Mouse (Mus musculus): Measurements from ENCODE around the gene Plpp3.

Gene Plpp3

DNA sequence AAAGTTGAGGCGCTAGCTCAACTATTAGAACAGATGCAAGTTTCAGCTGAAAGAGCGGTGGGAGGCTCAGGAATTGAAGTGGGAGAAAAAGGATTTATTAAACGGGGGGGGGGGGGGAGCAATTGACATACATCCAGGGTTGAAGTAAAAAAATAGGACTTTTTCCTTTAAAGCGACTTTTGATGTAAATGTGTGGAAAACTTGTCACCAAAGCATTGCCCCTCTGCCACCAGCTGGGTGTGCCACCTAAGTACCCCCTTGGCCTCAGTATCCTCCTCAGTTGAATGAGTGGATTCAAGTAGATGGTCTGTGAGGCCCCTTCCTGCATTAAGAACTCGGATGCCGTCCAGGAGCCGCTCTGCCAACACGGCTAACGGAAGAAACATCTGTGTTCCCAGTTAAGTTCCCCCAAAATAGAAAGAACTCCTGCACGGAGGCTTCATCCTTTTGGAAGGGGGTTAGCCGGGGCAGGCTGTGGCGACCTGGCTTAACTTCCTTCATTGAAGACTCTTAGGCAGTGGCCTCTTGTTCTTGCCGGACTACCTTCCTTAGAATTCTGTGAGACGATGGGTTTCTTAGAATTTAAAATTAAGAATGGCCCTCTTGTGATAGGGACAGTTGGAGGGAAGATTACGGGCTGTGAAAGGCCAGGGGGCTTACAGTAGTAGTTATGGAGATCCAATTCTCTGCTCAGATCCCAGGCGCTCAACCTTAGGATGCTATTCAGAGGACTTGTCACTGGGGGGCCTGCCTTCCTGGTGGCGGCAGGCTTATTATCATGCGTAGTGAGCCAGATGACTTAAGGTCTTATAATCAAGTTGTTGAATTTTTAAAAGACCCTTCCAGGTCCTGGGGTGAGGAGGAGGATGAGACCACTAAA lies 1.7 kb downstream of the Plpp3 start:
- DNase-seq (ENCODE audit: low spot score) = peak; percentile 61

DNA sequence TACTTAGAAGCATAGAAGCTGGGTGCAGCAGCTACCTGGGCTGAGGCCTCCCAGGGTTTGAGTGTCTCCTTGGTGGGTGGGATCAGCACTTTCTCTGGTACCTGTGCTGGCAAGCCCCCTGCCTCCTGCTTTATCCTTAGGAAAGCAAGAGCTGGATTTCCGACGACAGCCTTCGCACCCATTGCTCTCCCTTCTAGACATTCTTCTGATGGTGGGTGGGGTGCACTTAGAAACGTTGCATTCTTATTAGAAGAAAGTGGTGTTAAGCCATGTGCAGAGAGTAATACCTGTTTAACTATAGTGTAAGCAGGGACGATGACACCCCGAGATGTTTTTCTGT lies 2.4 kb downstream of the Plpp3 start:
- DNase-seq (ENCODE audit: low spot score) = no peak

DNA sequence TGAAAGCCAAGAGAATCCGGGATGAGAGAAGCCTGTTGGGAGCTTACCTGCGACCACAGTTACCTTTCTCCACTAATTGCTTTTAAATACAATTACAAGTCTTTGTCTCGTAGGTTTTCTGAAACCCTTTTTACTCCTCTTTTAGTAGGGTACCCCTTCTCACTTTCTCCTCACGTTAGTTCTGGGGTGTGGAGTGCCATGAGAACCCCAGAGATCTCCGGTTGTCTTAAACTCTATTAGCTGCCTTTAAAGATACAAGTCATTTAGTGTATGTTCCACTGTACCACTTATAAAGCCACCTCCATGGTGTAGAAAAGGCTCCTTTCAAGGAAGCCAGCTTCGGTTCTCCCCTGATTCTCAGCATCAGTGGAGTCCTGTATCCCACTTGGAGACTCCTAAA lies 3.3 kb downstream of the Plpp3 start:
- DNase-seq (ENCODE audit: low spot score) = no peak

GRCm38 (mm10) chr4:105162014-105162413 lies 4.9 kb downstream of the Plpp3 start:
- no peak for DNase-seq (ENCODE audit: low spot score)

- DNase-seq (ENCODE audit: low spot score) = no peak
Measured at GRCm38 (mm10) chr4:105162676-105163075, 5.5 kb downstream of the Plpp3 start.

GRCm38 (mm10) chr4:105163981-105164411 lies 6.8 kb downstream of the Plpp3 start:
- DNase-seq (ENCODE audit: low spot score) = no peak

GRCm38 (mm10) chr4:105164952-105165351 lies 7.8 kb downstream of the Plpp3 start:
- peak; percentile 25 for DNase-seq (ENCODE audit: low spot score)

GRCm38 (mm10) chr4:105169093-105169571 lies 12.0 kb downstream of the Plpp3 start:
- DNase-seq (ENCODE audit: low spot score) = no peak

DNA sequence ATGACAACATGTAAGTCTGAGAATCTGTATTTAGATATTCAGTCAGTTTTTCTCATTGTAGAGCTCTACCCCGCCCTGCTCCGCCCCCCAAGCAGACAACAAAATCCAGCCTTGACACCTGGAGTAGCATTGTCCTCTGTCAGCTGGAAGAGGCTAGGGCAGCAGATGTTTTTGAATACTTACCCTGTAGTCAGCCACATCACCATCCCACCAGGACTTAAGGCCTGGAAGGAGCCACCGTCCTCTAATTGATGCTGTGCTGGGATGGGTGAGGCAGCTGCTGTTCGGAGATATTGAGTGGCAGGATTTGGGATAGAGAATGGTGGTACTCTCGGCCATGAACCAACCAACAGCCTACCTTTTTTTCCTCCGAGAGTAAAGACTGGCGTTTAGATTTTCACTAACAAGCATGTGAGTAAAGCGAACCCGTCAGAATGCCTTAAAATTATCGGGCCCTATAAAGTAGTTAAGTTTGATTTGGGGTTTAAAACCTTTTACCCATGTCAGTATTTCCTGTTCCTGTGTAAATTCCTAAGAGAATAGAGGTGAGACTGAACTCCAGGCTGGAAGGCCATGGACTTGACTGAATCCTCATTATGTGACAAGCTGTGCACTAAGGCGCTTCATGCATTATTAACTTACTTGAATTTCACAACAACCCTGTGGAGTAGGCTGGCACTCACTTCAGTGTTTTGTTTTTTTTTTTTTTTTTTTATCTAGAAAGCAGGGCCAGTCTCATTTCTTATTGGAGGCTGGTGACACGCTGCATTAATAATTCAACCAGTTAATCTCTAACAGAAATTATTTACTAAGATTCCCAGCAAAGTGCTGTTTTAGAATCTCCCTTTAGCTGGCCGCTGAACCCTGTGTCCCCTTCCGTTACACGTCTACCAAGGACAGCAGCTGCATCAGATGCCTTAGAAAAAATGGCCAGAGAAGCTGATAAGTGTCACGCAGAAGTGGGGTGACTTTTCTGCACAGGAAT lies 13.0 kb downstream of the Plpp3 start:
- peak; percentile 53 for DNase-seq (ENCODE audit: low spot score)

GRCm38 (mm10) chr4:105170811-105171401 lies 13.8 kb downstream of the Plpp3 start:
- DNase-seq (ENCODE audit: low spot score) = peak; percentile 25

DNA sequence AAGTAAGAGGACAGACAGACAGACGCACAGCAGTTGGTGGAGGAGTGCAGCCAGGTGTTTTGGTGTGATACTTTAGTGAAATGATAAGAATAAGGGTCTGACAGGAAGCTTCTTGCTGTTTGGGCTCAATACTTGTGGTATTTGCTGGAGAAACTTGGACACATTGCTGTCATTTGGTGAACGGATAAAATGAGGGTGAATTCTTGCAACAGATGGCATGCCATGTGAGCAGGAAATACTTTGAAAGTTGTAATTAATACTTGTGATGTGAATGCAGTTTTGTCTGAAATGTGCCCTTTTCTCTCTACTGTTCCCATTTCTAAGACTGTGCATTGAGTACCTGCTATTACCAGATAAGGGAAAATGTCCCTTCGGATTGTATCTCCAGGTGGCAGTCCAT lies 14.3 kb downstream of the Plpp3 start:
- DNase-seq (ENCODE audit: low spot score) = no peak

DNA sequence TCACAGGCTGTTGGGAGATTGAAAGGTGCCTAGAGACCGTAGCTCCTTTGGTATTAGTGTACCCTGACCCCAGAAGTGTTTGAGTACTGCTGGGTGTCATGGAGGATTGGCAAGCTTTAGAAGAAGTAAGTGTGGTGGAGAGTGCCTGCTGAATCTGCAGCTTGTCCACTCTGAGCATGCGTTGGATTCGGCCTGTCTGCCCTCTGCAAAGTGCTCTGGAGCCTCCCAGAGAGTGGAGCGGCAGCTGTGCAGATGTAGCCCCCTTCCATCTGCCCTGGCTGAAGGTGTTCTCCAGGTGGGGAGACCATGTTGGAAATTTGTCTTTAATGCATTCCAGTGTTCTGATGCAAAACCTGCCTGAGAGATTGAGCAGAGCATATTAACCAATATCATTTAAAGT lies 17.6 kb downstream of the Plpp3 start:
- DNase-seq (ENCODE audit: low spot score) = no peak

GRCm38 (mm10) chr4:105175255-105176035 lies 18.3 kb downstream of the Plpp3 start:
- no peak for DNase-seq (ENCODE audit: low spot score)

DNA sequence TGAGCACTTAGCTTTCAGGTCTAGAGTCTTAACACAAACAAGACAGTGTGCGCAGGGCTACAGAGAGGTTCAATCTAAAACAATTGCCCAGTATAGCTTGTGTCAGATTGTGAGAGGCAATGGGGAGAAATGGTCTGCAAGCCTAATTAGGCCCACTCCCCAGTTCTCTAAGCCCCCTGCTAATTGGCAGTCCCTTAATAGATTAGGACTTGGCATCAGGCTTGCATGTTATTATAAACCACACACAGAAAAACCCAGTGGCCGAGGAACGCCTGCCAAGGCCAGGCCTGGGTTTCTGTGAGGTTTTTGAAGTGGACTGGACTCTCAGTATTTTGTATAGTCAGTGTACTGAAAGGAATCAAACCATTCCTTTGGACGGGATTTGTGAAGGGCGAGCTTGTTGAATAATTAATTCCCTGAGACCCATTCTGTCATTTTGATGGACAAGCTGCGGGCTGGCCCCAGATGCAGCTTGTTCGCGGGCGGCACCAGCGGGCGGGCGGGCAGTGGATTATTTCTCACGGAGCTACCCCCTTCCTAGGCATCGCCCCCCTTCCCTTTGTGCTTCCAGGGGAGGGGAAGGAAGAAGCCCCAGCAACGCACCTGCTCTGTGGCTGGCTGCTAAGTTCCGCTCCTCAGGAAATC lies 24.0 kb downstream of the Plpp3 start:
- DNase-seq (ENCODE audit: low spot score) = peak; percentile 64

DNA sequence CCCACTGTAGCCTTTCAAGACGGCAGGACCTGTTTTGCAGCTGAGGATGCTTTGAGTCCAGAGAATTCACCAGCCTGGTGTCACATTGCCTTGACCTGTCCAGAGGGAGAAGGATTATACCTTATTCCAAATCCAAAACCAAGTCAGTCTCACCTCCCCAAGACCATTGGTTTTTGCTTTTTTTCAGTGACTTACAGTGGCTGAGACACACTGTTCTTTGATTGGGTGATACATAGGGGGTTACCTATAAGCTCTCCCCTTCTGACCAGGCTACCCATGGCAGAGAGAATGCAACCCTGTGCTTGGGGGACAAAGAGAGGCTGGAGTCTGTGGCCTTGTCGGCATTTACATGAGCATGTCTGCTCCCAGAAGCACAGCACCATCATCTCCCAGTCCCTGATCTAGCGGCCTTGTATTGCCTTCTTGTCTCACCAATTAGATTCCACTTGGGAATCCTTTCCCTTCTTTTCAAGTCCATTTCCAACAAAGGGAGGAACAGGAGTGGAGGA lies 24.6 kb downstream of the Plpp3 start:
- no peak for DNase-seq (ENCODE audit: low spot score)

GRCm38 (mm10) chr4:105182249-105182648 lies 25.1 kb downstream of the Plpp3 start:
- no peak for DNase-seq (ENCODE audit: low spot score)

DNA sequence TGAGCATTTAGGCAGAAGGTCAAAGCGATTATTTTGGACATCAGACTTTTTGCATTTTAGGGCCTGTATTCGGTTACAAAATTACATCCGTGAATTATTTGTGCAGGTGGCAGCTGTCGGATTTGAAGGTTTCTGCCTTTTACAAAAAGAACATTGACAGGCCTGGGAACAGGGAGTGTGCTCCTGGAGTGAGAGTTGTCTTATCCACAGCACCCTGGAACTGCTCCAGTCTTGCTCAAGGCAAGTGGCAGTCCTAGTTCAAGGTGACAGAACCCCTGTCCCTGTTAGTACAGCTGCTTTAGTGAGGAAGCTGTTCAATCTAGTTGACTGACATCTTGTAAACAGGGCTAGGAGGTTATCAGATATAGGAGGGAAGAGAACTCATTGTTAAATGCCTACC lies 27.3 kb downstream of the Plpp3 start:
- no peak for DNase-seq (ENCODE audit: low spot score)

GRCm38 (mm10) chr4:105184924-105185323 lies 27.8 kb downstream of the Plpp3 start:
- DNase-seq (ENCODE audit: low spot score) = no peak

- no peak for DNase-seq (ENCODE audit: low spot score)
Measured at GRCm38 (mm10) chr4:105186654-105187053, 29.5 kb downstream of the Plpp3 start.

DNA sequence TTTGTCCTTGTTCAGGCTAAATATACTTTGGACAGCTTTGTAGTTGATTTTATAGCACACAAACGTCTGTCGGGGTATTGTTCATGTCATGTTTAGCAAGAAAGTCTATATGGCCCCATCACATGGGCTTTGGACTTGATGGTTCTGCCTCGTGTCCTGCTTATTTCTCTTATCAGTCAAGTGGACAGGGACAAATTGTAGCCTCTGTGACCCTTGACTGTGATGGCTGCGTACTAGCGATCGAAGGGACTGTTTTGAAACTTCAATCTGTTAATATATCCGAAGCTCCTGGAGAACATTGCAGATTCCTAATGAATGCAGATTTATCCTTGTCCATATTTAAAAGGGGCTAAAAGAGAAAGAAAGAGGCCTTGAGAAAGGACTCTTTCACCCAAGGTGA lies 30.7 kb downstream of the Plpp3 start:
- no peak for DNase-seq (ENCODE audit: low spot score)

- DNase-seq (ENCODE audit: low spot score) = no peak
Measured at GRCm38 (mm10) chr4:105188801-105189200, 31.7 kb downstream of the Plpp3 start.
